Mouse (Mus musculus) mesoderm, embryonic 11.5 days (tissue): ENCODE measurements at regions not wholly inside any gene's neighbourhood (a gene's known extent, or its start where the extent isn't known, plus 50 kb on each side); places are given as distances from the start of the nearest gene placed in this dataset.
A peak's percentile ranks its signal among the peaks of the same experiment; 100 is the strongest.

Experiments used
- DNase-seq: peaks from one replicate; pipeline ENCODE4 v3.0.0-alpha.2; 2012; ENCODE audit warnings: low read depth, low spot score

- no peak for DNase-seq
Observed at GRCm38 (mm10) chr8:43407332-43407731, 100.6 kb upstream of the Zfp42 start.

- peak; percentile 4 for DNase-seq
Observed at GRCm38 (mm10) chr8:43393044-43393443, 86.3 kb upstream of the Zfp42 start.

DNA sequence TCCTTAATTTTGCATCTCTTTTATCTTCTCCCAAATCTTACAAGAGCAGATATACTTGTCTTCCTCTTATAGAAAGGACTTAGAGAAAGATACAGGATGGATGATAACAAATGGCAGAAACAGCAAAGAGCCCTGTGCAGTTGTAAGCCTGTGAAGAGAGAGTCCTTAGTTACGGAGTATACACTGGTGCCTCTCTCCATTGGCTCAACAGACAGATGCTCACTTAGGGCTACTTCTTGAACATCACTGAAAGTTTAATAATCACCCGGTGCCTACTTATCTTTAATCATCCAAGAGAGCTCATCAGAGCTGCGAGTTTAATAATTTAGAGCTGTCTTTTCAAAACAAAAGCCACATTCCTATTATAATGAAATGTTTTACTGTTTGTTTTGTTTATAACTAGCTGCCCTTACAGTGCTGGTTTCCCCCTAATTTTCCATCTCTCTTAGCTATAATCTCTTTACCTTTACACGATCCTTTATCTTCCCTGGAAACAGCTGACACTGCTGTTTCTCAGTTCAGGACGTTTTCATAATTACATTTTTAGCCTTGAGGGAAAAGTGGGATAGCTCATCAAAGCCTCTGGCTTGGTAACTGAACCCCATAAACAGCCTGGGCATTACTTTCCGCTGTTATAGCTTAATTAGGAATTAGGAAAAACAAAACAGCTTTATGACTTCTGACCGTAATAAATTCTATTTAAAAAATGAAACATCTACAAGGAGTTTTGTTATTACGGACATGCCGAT, 83.8 kb upstream of the Zfp42 start:
- DNase-seq, result no peak
